Mouse (Mus musculus): ENCODE data around the gene Pakap.
"Not testable (repeated sequence)": the region's sequence is repeated elsewhere in the genome, so short reads cannot be mapped to it uniquely, and the experiment has no call there.

Gene Pakap

GRCm38 (mm10) chr4:57883520-57884421, 315.8 kb downstream of the Pakap start:
- no peak for DNase-seq (ENCODE audit: low spot score)

GRCm38 (mm10) chr4:57884511-57884910, 316.5 kb downstream of the Pakap start:
- DNase-seq (ENCODE audit: low spot score), result no peak

- no peak for DNase-seq (ENCODE audit: low spot score)
Measured at GRCm38 (mm10) chr4:57885186-57885585, 317.2 kb downstream of the Pakap start.

GRCm38 (mm10) chr4:57886066-57886887, 318.3 kb downstream of the Pakap start:
- no peak for DNase-seq (ENCODE audit: low spot score)

GRCm38 (mm10) chr4:57886888-57887230, 318.9 kb downstream of the Pakap start:
- DNase-seq (ENCODE audit: low spot score), result no peak

- no peak for DNase-seq (ENCODE audit: low spot score)
Measured at GRCm38 (mm10) chr4:57888246-57888645, 320.3 kb downstream of the Pakap start.

GRCm38 (mm10) chr4:57888978-57889377, 321.0 kb downstream of the Pakap start:
- DNase-seq (ENCODE audit: low spot score), result not testable (repeated sequence)

- DNase-seq (ENCODE audit: low spot score), result no peak
Measured at GRCm38 (mm10) chr4:57889773-57890172, 321.8 kb downstream of the Pakap start.

GRCm38 (mm10) chr4:57892001-57892586, 324.1 kb downstream of the Pakap start:
- DNase-seq (ENCODE audit: low spot score), result no peak

GRCm38 (mm10) chr4:57895140-57895539, 327.2 kb downstream of the Pakap start:
- no peak for DNase-seq (ENCODE audit: low spot score)

GRCm38 (mm10) chr4:57895902-57896301, 327.9 kb downstream of the Pakap start:
- no peak for DNase-seq (ENCODE audit: low spot score)

GRCm38 (mm10) chr4:57896631-57897030, 328.7 kb downstream of the Pakap start:
- DNase-seq (ENCODE audit: low spot score), result no peak

GRCm38 (mm10) chr4:57901210-57901609, 333.2 kb downstream of the Pakap start:
- DNase-seq (ENCODE audit: low spot score), result no peak

- DNase-seq (ENCODE audit: low spot score), result no peak
Measured at GRCm38 (mm10) chr4:57902619-57903018, 334.6 kb downstream of the Pakap start.

GRCm38 (mm10) chr4:57904211-57904610, 336.2 kb downstream of the Pakap start:
- peak; percentile 40 for DNase-seq (ENCODE audit: low spot score)

- DNase-seq (ENCODE audit: low spot score), result no peak
Measured at GRCm38 (mm10) chr4:57904638-57905037, 336.7 kb downstream of the Pakap start.

GRCm38 (mm10) chr4:57906708-57907107, 338.7 kb downstream of the Pakap start:
- no peak for DNase-seq (ENCODE audit: low spot score)

GRCm38 (mm10) chr4:57908860-57909259, 340.9 kb downstream of the Pakap start:
- DNase-seq (ENCODE audit: low spot score), result no peak

GRCm38 (mm10) chr4:57913021-57913420, 345.0 kb downstream of the Pakap start:
- no peak for DNase-seq (ENCODE audit: low spot score)

- DNase-seq (ENCODE audit: low spot score), result no peak
Measured at GRCm38 (mm10) chr4:57914193-57915190, 346.5 kb downstream of the Pakap start.

- DNase-seq (ENCODE audit: low spot score), result no peak
Measured at GRCm38 (mm10) chr4:57915216-57915965, 347.4 kb downstream of the Pakap start.

All from c-Kit-positive CD71-positive TER-119-positive erythroid progenitor cells, embryonic 14.5 days (primary cell).